Mouse (Mus musculus) cerebellum, postnatal 10 days (tissue): ENCODE results near the gene Ppp2r5e.
"Not testable (repeated sequence)": the region's sequence is repeated elsewhere in the genome, so short reads cannot be mapped to it uniquely, and the experiment has no call there.

ENCODE experiments used
- DNase-seq, 2 experiments: peaks; one replicate each; pipeline ENCODE4 v3.0.0; 2021; ENCODE audit warnings: mixed read lengths in 2 of 2

The Ppp2r5e gene

GRCm38 (mm10) chr12:75536566-75536965 is 59.5 kb downstream of the Ppp2r5e start:
- no peak for DNase-seq

GRCm38 (mm10) chr12:75533145-75533544 is 62.9 kb downstream of the Ppp2r5e start:
- DNase-seq: no peak

DNA sequence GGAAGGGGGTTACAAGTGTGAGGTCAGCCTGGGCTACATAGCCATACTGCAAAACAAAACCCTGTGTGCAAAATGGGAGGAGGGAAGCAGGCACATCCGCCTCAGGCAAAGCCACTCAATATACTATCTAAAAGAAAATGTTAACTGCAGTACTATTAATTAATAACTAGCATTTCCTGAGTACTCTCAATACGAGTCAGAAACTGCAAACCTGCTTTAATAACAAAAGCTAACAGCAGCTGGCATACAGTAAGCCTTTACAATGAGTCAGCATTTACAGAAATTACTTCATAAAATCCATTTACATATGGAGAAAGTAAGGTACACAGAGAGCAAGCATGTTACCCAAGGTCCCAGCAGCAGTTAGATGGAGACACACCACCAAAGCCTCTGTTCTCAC is 64.2 kb downstream of the Ppp2r5e start:
- DNase-seq: no peak

GRCm38 (mm10) chr12:75528857-75529808 is 66.9 kb downstream of the Ppp2r5e start:
- DNase-seq: no peak

DNA sequence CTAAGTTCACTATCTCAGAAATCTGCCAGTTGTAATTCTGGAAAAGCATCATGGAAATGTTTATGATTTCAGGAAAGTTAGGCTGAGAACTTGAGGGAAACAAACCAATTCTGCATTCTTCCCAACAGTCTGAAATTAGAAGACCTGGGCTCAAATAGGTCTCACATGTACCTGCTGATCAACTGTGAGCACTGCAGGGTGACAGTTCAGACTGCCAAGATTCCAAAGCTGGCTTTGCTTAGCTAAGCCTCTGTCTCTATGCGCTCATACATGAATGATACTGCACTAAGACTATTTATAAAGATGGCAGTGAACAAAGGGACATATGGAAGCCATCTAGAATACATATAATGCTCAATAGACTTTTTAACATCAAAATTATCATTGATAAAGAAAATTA is 67.7 kb downstream of the Ppp2r5e start:
- DNase-seq: peak; percentile 59 to 71

DNA sequence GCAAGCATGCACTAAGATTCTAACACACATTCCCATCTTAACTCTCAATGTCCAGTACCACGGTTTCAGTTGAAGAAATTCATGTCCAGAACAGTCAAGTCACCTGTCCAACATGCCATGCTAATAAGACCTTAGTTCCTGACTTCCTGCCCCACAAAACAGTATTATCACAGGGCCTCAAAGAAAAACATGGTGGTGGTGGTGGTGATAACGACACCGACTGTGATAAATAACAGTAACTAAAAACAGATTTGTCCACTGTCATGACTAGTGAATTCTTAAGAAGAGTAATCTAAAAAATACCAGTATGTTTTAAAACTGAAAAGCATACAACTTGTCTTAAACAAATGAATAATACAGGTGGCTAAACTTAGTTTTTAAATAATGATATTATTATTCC is 71.8 kb downstream of the Ppp2r5e start:
- DNase-seq: no peak

- no peak for DNase-seq
Measured at GRCm38 (mm10) chr12:75522931-75523330, 73.1 kb downstream of the Ppp2r5e start.

GRCm38 (mm10) chr12:75522360-75522759 is 73.7 kb downstream of the Ppp2r5e start:
- DNase-seq: no peak

DNA sequence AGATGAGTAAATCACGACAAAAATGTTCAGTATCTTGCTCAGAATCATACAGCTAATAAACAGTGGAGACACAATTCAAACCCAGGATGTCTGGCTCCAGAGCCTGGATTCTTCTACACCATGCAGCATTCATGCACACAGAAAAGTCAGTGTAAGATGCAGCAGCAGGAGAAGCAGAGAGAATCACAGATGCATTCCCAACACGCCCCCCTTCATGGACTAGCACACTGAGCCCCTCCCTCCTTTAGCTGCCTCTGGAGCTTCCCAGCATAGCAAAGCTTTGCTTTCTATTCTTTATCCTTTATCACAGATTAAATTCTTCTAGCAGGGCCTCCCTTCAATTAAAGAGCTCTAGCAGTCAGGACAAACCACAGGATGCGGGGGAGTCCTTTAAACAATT is 75.7 kb downstream of the Ppp2r5e start:
- no peak for DNase-seq

GRCm38 (mm10) chr12:75519181-75519940 is 76.7 kb downstream of the Ppp2r5e start:
- DNase-seq: no peak

GRCm38 (mm10) chr12:75515301-75515906 is 80.6 kb downstream of the Ppp2r5e start:
- DNase-seq: no peak

DNA sequence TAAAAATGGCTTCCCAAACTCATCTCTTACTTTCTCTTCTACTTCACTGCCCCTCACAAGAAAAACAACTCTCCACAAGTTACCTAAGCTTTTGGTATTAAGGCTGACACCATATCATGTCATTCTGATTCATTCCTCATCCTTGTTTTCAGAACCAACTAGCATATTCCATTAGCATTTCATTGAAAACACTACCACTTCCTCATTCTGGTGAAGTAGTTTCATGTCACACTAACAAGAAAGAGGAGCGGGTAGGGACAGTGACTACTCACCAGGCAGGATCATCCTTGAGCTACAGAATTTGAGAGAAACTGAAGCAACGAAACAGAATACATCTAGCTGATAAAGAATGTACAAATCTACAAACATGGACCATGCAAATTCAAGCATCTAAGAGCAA is 84.5 kb downstream of the Ppp2r5e start:
- no peak for DNase-seq

- no peak for DNase-seq
Measured at GRCm38 (mm10) chr12:75504991-75505650, 90.9 kb downstream of the Ppp2r5e start.

- DNase-seq: peak; percentile 35 to 37
Measured at GRCm38 (mm10) chr12:75502664-75503063, 93.4 kb downstream of the Ppp2r5e start.

GRCm38 (mm10) chr12:75497698-75498097 is 98.3 kb downstream of the Ppp2r5e start:
- DNase-seq: no peak

GRCm38 (mm10) chr12:75495636-75496035 is 100.4 kb downstream of the Ppp2r5e start:
- DNase-seq: no peak

- DNase-seq: no peak
Measured at GRCm38 (mm10) chr12:75494643-75495042, 101.4 kb downstream of the Ppp2r5e start.

DNA sequence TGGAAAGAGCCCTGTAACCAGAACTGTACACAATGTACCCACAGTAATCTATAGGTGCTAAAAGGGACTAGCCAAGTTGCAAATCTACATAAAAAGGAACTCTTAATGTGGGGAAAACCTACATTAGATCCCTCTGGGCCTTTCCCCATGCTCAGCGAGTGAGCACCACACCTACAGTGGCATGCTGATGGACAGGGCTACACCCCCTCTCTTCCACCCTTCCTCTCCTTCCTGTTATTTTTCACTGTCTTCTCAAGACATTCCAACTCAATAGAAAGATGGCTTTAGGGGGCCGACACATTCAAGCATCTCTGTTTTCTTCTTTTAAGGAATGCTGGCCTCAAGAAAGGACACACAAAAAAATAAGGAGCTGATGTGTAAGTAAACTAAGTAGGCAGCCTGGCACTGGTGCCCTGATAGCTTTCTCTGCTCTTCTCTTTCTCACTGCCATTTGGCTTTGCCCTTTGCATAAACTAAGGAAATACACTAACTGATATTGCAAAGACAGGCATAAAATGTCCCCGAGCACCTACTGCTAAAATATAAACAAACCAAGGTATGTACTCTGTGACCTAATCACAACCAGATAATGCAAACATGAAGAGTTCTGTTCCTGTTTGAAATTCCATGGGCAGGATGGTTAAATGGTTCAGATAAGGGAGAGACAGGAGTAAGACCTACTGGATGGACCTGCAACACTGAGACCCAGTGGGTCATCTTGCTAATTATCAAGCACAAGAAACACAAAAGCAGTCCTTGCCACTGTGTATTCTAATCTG is 103.3 kb downstream of the Ppp2r5e start:
- no peak for DNase-seq

GRCm38 (mm10) chr12:75492148-75492547 is 103.9 kb downstream of the Ppp2r5e start:
- DNase-seq: not testable (repeated sequence)

DNA sequence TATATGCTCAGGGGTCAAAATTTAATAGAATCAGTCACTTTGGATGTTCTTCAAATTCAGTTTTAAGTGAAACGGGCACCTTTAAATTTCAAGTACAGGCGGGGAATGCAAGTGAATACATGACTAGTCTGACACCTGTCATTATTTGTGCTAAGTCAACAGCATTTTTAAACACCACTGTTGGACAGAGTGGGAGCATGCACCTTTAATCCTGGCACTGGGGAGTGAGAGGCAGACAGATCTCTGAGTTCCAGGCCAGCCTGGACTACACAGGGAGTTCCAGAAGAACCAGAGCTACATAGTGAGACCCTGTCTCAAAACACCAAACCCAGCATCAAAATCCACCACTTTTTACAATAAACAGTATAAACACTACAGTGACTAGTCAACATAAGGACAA is 108.5 kb downstream of the Ppp2r5e start:
- DNase-seq: no peak

DNA sequence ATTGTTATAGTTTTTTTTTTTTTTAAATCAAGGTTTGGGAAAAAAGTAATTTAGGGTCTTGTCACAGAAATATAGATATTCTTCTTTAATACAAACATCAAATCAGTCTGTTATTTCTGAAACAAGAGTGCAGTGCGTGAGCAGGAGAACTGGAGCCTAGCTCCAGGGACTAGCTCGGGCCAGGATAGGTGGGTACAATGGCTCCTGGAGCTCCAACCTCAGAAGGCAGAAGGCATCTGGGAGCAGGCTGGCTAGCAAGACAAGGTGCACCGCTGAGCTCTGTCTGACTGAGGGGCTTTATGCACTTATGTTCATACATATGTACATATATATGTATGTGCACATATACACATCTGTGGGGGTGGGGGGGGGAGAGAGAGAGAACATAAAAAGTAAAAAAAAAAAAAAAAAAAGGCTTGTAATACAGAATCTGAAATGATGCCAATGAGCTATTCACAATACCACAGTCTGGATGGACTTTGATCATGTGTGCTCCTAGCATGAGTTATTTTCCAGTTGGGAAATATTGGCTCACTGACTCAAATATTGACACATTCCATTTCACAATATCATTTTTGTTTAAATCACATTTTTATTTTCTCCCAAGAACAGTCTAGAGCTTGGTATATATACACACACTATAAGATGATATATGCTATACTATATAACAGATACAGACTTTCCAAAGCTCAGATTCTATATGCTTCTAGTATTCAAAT is 109.3 kb downstream of the Ppp2r5e start:
- no peak for DNase-seq
